Mouse (Mus musculus): ENCODE measurements around the gene Schip1.

GRCm38 (mm10) chr3:68583031-68583693, 518.6 kb downstream of the Schip1 start:
- TF ChIP-seq EP300 (optimal IDR thresholded peaks at IDR 0.05): no peak
- no peak for TF ChIP-seq CTCF (IDR thresholded peaks at IDR 0.05; ENCODE audit: low read depth)

Data from stomach, postnatal 0 days (tissue).